Mouse (Mus musculus): Measurements from ENCODE around the gene Sox10. TPM values are rescaled to one million over a fixed set of nuclear protein-coding genes. Genes with fewer than 3 reads are reported as not detected.

The Sox10 gene
- total RNA-seq (2015) = not detected in 2 replicates
- total RNA-seq (2017) = not detected in 2 replicates

DNA sequence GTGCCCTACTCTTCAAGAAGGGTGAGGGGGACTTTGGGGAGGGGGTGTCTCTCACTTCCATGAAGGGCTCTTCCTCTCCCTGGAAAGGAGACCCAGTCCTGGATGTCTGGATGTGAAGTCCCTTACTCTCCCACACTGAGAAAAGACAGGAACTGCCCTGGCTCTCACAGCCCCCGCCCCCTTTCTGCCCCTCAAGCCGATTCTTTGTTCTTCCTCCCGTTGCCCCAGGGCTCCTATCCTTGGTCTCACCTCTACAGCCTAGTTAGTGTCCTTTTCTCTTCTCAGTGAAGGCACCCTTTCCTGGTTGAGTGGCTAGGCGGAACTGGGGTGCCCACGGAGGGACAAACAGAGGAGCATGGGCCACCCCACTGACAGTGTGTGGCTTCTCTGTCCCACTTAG is at the start of gene Sox10:
Gene Sox10, minus strand, starts transcription at position 101 of the 400 bp plus-strand sequence.
- ATAC-seq (ENCODE audit: poor library complexity, severe bottlenecking) = no peak

DNA sequence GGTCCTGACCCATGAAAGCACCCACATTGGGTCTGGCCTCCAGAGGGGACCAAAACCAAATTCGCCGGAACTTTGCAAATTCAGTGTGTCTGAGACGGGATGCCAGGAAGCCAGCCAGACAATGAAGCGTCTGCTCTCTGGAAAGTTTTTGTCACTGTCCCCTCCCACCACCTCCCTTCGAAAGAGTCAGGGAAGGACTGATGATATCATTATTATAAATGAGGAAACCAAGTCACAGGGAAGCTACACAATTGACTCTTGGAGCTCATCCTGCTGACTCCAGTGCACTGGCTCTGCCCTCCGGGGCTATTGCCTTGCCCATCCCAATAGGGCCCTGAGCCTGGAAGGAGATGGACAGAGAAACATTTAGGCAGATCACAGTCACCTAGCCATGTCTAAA is 48.6 kb upstream of the Sox10 start:
- ATAC-seq (ENCODE audit: poor library complexity, severe bottlenecking) = no peak

DNA sequence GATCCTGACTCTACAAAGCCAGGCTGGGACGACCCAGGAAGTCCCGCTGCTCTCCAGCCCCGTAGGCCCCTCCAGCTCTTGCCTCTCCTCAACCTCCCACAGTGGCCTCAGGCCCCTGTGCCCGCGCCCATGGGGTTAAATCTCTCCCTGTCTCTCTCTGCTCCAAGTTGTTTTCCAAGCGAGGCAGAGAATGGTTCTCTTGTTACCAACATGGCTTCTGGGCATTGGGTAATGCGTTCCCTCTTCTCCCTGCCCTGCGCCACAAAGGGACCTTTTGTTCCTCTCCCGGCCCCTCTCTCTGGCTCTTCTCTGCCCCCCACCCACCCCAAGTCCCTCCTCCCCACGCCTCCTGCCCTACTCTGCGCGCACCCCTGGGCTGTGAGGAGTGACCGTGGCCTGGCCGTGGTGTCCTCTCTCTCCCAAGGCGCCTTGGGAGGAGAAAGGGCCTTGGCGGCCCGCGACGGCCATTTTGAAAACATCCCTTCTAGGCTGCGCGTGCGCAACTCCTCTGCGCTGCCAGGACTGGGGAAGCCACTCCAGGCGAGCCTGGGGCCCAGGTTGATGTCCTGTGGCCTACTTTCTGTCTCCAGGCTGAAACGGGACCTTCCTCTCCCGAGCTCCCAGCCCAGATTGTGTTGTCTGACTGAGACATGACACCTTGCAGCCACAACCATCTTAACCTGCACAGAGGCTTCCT is 47.9 kb upstream of the Sox10 start:
- no peak for ATAC-seq (ENCODE audit: poor library complexity, severe bottlenecking)

DNA sequence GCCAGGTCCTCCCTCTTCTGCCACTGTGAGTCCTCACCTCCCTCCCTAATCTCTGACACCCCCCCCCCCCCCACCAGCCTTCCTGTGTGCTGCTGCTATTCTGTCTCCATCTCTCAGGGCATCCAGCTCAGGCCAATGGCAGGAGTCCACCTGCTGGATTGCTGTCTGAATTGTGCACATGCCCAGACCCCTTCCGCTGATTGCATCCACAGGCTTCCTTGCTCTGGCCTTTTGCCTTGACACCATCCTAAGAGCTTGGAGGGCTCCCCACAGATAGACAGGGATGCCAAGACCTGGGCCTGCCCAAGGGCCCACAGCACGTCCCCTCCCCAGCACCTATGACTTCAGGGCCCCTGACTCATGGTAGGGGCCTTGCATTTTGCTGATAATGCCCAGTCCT is 45.3 kb upstream of the Sox10 start:
- no peak for ATAC-seq (ENCODE audit: poor library complexity, severe bottlenecking)

DNA sequence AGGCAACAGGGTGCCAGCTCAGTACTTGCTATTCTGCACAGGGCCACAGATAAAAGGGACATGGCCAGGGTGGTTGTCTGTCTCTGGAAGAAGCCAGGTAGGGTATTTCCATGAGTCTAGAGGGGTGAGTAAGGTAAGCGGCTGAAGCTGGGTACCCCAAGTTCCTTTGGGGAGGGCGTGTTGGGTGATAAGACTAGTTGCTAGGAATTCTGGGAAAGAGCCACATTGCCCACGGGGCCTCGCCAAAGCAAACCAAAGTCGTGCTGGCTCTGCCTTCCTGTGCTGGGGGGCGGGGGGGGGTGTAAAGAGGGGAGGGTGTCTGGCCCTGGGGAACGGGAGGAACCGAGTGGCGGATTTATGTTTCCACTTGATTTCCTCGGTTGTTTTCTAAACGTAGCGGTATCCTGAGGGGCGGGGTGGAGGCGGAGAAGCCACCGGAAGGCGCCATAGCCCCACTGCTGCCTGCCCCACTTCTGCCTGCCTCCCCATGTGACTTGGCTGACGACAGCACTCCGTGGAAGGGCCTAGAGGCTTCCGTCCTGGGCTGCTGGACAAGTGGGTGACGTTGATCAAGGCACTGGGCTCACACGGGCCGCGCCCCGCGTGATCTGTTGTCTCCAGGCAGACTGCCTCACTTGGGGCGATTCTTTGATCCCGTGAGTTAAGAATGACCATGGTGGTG is 43.9 kb upstream of the Sox10 start:
- ATAC-seq (ENCODE audit: poor library complexity, severe bottlenecking) = peak; percentile 99

DNA sequence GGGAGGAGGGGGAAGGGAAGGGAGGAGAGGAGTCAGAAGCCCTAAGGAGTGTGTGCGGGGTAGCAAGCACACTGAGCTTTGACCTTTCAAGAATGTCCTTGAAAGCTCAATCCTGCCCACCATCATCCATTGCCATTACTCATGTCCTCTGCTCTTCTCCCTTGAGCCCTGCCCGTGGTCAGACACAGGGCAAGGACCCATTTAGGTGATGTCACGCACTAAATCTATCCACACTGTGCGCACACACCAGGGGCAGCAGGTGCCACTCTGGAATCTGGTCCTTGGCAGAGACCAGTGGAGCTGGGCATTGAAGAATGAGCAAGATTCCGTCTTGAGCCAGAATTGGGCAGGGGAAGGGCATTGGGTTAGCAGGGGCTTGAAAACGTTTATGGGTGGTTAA is 43.2 kb upstream of the Sox10 start:
- no peak for ATAC-seq (ENCODE audit: poor library complexity, severe bottlenecking)

DNA sequence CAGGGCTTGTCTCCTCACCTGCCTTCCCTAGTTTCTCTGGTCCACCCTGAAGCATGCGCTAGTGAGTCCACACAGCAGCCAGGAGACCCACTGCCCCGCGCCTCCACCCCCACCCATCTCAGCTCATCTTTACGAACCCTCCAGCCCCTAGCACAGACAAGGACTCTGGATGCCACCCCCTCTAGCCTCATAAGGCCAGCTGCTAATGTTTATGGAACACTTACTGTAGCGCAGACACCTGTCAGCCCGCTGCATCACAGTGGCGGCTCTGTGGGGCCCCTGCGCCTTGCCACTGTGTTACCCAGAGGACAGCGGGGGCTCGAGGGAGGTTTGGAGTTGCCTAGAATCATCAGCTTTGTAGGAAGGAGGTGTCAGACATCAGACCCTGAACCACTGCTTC is 37.5 kb upstream of the Sox10 start:
- ATAC-seq (ENCODE audit: poor library complexity, severe bottlenecking) = no peak

DNA sequence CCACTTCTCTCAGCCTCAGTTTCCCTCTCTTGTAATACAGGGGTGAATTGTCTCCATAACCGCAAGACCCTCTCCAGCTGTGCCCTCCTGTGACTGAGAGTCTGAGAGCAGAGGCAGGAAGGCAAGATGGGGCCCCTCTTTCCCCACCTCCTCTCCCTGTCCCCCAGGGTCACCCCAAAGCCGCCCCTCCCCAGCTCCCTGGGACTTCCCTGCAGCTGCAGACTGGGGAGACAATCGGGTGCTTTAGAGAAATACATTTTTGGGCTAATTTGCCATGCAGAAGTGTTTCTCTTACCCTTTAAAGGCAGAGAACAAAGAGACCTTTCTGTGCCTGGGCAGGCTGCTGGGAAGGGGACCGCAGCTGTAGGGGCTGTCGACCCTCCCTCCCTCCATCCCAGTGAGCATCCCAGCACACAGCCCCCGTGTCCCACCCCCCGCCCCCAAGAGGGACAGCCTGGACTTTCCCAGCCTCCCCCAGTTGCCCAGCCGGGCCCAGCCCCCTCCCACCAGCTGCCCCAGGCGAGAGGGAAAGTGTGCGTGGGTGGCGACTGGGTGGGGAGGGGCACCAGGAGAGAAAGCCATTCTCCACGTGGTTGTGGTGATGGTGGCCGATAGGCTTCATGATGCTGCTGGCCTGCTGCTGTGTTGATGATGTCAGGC is 36.6 kb upstream of the Sox10 start:
- ATAC-seq (ENCODE audit: poor library complexity, severe bottlenecking) = no peak

DNA sequence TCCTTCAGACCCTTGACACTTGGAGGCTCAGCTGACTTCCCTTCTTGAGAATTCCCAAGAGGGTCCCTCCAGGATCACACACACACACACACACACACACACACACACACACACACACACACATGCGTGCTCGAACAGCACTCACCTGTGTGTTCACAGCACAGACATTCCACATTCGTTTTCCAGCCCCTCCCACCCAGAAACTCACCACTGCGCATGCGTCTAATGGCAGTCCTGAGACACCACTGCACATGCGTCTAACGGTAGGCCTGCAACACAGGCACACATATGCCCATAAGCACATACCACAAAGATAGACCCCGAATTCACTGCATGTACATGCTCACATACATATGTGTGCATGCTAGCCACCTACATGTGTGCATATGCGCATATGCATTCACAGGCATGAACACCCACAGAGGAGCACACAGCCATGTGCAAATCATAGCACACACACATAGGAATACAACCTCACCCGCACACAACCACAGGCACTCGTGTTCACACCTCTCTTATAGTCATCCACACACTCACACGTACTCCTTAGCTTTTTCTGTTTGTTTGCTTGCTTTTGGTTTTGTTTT is 34.4 kb upstream of the Sox10 start:
- ATAC-seq (ENCODE audit: poor library complexity, severe bottlenecking) = no peak

DNA sequence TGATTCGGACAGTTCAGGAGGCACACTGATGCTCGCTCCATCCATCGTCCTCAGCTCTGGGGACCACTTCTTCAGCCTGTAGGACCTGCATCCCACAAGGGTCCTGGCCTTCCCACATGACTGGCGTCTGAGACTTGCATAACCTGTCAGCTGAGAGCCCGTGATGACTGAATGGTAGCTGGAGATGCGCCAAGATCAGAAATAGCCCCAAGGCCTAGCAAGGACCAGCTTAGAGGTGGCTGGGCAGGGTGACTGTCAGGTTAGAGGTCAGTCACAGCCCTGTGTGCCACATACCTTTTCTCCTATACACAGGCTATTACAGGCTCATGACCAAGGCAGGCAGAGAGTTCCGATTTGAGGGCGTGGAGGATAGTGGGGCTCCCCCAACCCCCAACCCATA is 30.5 kb upstream of the Sox10 start:
- ATAC-seq (ENCODE audit: poor library complexity, severe bottlenecking) = no peak

DNA sequence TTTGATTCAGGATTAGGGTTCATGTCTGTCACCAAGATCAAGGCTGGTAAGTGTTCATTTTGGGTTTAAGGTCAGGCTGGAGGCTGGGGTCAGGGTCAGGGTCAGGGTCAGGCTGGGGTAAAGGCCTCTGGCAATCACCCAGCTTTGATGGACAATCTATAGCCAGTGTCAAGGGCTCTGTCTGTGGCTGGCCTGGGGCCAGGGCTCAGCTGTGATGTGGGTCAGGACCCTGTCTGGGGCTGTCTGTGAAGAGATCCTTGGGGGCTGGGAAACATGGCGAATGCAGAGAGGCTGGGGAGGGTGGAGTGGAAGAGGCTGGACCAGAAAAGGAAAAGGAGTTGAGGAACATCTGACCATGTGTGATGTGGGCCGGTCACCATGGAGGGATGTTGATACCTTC is 29.9 kb upstream of the Sox10 start:
- no peak for ATAC-seq (ENCODE audit: poor library complexity, severe bottlenecking)

DNA sequence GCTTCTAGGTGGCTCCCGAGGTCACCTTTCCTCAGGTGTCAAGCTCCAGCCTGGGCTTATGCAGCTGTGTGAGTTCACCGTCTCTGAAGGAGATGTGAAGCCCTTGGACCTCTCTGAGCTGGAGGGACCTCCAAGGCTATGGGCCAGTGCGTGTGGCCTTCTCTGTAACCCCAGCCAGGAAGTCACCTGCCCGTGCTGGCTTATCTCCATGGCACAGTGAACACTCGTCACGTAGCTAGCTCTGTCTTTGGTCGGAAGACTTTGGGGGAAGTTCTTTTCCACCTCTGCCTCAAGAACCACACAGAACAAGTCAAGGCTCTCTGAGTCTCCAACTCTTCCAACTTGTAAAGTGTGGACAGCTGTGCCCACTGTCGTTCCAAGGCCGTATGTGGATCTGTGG is 29.0 kb upstream of the Sox10 start:
- ATAC-seq (ENCODE audit: poor library complexity, severe bottlenecking) = no peak

DNA sequence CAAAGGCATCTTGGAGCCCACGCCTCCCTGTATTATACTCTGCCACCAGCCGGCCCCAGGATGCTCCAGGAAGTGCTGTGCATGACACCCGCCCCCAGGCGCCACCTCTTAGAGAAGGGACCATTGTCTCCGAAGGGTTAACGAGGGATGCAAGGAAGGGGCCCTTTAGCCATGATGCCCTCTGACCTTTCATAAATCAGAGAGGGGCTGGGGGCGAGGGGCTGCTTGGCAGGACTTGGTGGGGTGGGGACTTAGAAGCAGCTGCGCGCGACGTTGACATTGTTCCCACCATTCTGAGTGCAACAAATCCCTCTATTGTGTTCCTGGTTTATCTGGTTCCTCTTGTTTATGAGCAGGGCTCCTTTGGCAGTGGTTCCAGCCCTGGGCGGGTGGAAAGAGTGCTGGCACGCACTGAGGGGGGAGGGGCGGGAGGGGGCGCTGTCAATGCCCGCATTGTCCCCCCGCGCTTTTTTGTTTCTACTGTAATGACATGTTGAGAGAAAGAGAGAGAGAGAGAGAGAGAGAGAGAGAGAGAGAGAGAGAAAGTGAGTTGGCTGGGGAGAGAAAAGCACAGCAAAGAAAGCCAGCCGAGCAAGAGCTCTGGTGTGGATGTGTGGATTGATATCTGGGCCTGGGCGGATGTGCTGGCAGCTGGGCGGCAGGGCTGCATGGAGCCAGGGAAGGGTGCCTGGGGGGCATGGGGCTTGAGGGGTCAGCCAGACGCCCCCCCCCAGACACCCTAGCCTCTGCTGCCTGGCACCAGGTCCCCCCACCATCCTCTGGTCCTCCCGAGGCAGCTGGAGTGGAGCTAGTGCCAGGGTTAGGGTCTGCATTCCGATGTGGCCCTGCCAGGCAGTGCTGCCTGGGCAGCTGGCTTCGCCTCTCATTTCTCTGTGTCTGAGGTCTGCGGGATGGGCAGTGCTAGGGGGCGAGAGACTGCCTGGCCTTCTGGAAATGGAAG is 28.1 kb upstream of the Sox10 start:
- ATAC-seq (ENCODE audit: poor library complexity, severe bottlenecking) = no peak

DNA sequence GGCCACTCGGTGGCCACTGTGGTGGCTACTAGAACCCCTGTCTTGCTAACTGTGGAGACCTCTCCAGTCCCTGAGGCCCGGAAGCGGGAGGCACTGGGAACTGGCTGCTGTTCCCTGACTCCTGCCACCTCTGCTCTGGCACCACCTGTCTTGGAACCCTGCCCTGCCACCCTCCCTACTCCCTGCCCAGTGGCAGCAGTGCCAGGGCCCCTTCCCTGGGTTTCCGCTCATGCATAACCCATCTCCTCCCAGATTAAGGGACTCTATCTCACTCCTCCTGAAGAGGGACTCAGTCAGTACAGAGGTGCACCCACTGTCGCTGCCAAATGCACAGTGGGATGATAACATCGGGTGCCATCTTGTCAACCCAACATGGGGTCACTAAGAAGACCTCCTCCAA is 27.4 kb upstream of the Sox10 start:
- no peak for ATAC-seq (ENCODE audit: poor library complexity, severe bottlenecking)

DNA sequence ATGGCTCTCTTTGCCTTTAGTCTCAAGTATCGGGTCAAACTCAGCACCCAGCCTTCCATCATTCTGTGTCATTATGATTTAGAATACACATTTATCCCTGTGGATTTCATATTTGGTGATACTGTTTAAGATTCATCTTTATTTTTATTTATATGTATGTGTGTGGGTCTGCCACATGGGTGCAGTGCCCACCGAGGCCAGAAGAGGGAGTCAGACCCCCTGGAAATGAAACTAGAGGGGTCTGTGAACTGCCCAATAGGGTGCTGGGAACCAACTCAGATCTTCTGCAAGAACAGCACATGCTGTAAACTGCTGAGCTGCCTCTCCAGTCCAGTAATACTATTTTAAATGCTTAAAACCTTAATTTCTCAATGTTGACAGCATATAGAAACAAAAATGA is 26.4 kb upstream of the Sox10 start:
- ATAC-seq (ENCODE audit: poor library complexity, severe bottlenecking) = no peak

DNA sequence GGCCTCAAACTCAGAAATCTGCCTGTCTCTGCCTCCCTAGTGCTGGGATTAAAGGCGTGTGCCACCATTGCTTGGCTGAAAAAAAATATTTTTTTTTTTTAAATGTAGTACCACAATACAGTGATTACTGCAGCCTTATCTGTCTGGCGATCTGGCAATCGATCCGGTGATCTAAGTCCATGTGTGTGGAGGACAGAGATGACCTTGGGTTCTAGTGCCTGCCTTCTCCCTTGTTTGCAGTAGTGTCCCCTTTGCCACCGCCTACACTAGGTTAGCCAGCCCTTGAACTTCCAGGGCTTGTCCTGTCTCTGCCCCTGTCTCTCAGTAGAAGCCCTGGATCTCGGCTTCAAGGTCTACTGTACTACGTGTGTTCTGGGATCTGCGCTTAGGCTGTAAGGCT is 22.8 kb upstream of the Sox10 start:
- no peak for ATAC-seq (ENCODE audit: poor library complexity, severe bottlenecking)

DNA sequence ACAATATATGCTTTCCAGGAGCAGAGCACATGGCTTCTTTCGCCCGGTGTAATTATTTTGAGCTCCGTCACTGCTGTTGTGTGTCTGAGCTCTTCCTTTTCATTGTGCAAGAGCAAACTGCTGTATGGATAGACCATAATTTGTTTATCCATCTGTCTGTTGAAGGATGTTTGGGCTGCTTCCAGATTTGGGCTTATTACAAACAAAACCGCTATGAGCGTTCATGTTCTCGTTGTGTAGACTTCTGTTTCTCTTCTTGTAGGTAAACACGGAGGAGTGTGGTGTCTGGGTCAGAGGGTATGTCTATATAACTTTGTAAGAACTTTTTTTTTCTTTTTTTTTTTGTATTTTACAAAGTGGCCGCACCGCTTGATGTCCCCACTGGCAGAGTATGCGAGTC is 20.2 kb upstream of the Sox10 start:
- no peak for ATAC-seq (ENCODE audit: poor library complexity, severe bottlenecking)

DNA sequence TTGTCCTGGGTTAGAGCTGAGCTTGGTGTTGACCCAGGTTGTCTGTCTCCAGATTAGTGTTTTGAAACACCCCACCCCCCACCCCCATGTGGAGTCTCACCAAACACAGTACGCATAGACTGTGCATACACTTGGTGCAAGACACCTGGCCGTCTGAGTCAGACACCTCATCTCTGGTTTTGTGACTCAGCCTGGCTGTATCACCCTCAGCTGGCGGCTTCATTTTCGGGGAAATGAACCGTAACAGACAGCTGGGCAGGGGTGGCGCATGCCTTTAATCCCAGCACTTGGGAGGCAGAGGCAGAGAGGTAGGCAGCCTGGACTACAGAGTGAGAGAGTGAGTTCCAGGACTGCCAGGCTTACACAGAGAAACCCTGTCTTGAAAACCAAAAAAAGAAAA is 11.9 kb upstream of the Sox10 start:
- no peak for ATAC-seq (ENCODE audit: poor library complexity, severe bottlenecking)

DNA sequence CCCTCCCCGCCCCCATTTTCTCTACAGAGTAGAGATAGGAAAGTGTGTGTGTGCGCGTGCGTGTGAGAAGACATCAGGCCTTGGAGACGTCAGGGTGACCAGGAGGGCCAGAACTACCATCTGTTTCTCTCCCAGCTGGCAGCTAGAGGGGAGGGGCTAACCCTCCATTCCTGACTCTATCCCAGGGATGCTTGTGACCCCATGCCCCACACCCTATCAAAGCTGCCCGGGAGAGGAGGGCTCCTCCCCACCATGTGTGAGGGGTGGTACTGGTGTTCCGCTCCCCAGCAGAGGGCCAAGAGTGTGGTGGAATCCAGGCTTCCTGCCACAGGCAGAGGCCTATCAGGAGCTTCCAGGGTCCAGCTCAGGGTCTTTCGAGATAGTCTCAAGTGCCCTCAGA is 1.7 kb upstream of the Sox10 start:
- ATAC-seq (ENCODE audit: poor library complexity, severe bottlenecking) = no peak

DNA sequence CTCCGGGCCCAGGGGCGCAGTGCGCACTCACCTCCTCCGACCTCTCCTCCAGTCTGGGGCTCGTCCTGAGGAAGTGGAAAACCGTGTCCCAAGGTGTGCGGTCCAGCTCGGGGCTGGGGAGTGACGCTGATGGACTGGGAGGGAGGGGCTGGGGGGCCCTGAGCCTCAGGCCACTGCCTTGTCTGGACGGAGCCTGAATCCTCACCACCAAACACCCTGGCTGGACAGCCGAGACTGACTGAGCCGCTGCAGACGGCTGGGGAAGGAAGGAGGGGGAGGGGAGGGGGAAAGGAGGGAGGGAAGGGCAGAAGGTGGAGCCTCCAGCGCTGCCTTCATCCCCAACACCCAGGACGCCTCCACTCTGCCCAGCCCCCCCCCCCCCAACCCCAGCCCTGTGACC is 789 bp downstream of the Sox10 start:
- ATAC-seq (ENCODE audit: poor library complexity, severe bottlenecking) = no peak

DNA sequence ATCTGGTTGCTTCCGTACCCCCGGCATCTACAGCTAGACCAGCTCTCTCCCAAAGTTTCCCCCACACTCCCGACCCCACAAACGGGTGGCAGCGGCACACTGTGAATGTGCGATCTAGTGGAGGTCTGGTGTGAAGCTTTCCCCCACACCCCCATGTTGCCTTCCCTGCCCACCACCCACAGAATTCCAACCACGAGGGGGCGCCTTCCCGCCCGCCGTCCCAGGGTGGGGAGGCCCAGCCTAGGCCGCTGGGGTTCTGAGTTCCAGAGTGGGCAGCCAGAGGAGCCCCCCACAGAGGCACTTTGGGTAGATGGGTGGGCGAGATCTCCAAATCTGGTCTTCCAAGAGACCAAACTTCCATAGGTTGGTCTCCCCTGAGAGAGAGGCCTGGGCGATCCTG is 2.2 kb downstream of the Sox10 start:
- ATAC-seq (ENCODE audit: poor library complexity, severe bottlenecking) = no peak

Data from megakaryocyte, adult 5-6 weeks (primary cell).